Mouse (Mus musculus) v-Abl transformed pro-B cells (cell line): ENCODE results near the gene Myo1e.

Source experiments
- in situ Hi-C, 2 experiments: fragments of 400-800 bp; cut with MboI; formaldehyde crosslinking; loops; one replicate each; pipeline ENCODE4 v1.15.1; 2025; ENCODE audit not compliant: unreplicated experiment in 2 of 2

Myo1e gene

GRCm38 (mm10) chr9:70391660-70392562 is 184.8 kb downstream of the Myo1e start:
- in situ Hi-C loops, result loop anchor here (5.0 to 25.0 kb wide), 5 partner anchors 190 to 880 kb away; no protein-coding TSS in a partner anchor

- in situ Hi-C loops, result loop anchor here (5.0 to 25.0 kb wide), 5 partner anchors 190 to 880 kb away; no protein-coding TSS in a partner anchor
Observed at GRCm38 (mm10) chr9:70392563-70392907, 185.4 kb downstream of the Myo1e start.

GRCm38 (mm10) chr9:70395617-70396016 is 188.5 kb downstream of the Myo1e start:
- in situ Hi-C loops, result loop anchor here (10.0 to 25.0 kb wide), 2 partner anchors 201 to 883 kb away; no protein-coding TSS in a partner anchor

- in situ Hi-C loops, result loop anchor here (10.0 to 25.0 kb wide), 2 partner anchors 201 to 884 kb away; no protein-coding TSS in a partner anchor
Observed at GRCm38 (mm10) chr9:70396083-70396482, 188.9 kb downstream of the Myo1e start.

- in situ Hi-C loops, result loop anchor here (10.0 to 25.0 kb wide), 5 partner anchors 693 to 1213 kb away; no protein-coding TSS in a partner anchor
Observed at GRCm38 (mm10) chr9:70401937-70402539, 194.9 kb downstream of the Myo1e start.

GRCm38 (mm10) chr9:70406596-70406995 is 199.4 kb downstream of the Myo1e start:
- in situ Hi-C loops, result loop anchor here (10.0 to 25.0 kb wide), 5 partner anchors 688 to 1208 kb away; no protein-coding TSS in a partner anchor

GRCm38 (mm10) chr9:70408791-70409190 is 201.6 kb downstream of the Myo1e start:
- in situ Hi-C loops, result loop anchor here (10.0 to 25.0 kb wide), 5 partner anchors 686 to 1206 kb away; no protein-coding TSS in a partner anchor

- in situ Hi-C loops, result loop anchor here (10.0 to 25.0 kb wide), 7 partner anchors 185 to 1205 kb away; no protein-coding TSS in a partner anchor
Observed at GRCm38 (mm10) chr9:70409743-70410142, 202.6 kb downstream of the Myo1e start.

- in situ Hi-C loops, result loop anchor here (10.0 to 25.0 kb wide), 3 partner anchors 184 to 1202 kb away; no protein-coding TSS in a partner anchor
Observed at GRCm38 (mm10) chr9:70410668-70411067, 203.5 kb downstream of the Myo1e start.

- in situ Hi-C loops, result loop anchor here (10.0 to 25.0 kb wide), 3 partner anchors 182 to 1199 kb away; no protein-coding TSS in a partner anchor
Observed at GRCm38 (mm10) chr9:70413038-70413437, 205.9 kb downstream of the Myo1e start.

GRCm38 (mm10) chr9:70416412-70416811 is 209.3 kb downstream of the Myo1e start:
- in situ Hi-C loops, result loop anchor here (5.0 to 25.0 kb wide), 4 partner anchors 136 to 1196 kb away; no protein-coding TSS in a partner anchor

- in situ Hi-C loops, result loop anchor here in 1 of 2 experiments (25.0 kb wide), 1 partner anchor 1191 kb away; no protein-coding TSS in a partner anchor
Observed at GRCm38 (mm10) chr9:70421257-70422056, 214.3 kb downstream of the Myo1e start, which contains the start of gene Ccnb2. Gene Ccnb2 (minus strand): TSS chr9:70421547.

GRCm38 (mm10) chr9:70422661-70423060 is 215.5 kb downstream of the Myo1e start:
- in situ Hi-C loops, result loop anchor here in 1 of 2 experiments (25.0 kb wide), 1 partner anchor 1190 kb away; no protein-coding TSS in a partner anchor

- in situ Hi-C loops, result loop anchor here in 1 of 2 experiments (25.0 kb wide), 1 partner anchor 147 kb away; no protein-coding TSS in a partner anchor
Observed at GRCm38 (mm10) chr9:70439959-70440358, 232.8 kb downstream of the Myo1e start.

- in situ Hi-C loops, result loop anchor here in 1 of 2 experiments (25.0 kb wide), 1 partner anchor 138 kb away; no protein-coding TSS in a partner anchor
Observed at GRCm38 (mm10) chr9:70449072-70449471, 241.9 kb downstream of the Myo1e start.
